Mouse (Mus musculus) c-Kit-positive CD71-positive TER-119-negative erythroid progenitor cells, embryonic 14.5 days (primary cell): Measurements from ENCODE around the gene Spaar.
"Not testable (repeated sequence)": the region's sequence is repeated elsewhere in the genome, so short reads cannot be mapped to it uniquely, and the experiment has no call there.

ENCODE experiments used
- DNase-seq: peaks from one replicate; pipeline ENCODE4 v3.0.0-alpha.2; 2013; ENCODE audit warnings: low read depth

The Spaar gene

GRCm38 (mm10) chr4:43728576-43728954 is 1.3 kb upstream of the Spaar start:
- DNase-seq = no peak

GRCm38 (mm10) chr4:43729126-43729525 is 708 bp upstream of the Spaar start:
- DNase-seq = no peak

- DNase-seq = no peak
Measured at GRCm38 (mm10) chr4:43730750-43731297, 990 bp downstream of the Spaar start.

- DNase-seq = no peak
Measured at GRCm38 (mm10) chr4:43732171-43732570, 2.3 kb downstream of the Spaar start.

GRCm38 (mm10) chr4:43733186-43733585 is 3.4 kb downstream of the Spaar start:
- no peak for DNase-seq

- DNase-seq = no peak
Measured at GRCm38 (mm10) chr4:43737144-43737543, 7.3 kb downstream of the Spaar start.

GRCm38 (mm10) chr4:43738989-43739674 is 9.3 kb downstream of the Spaar start:
- no peak for DNase-seq

- DNase-seq = no peak
Measured at GRCm38 (mm10) chr4:43741526-43741925, 11.7 kb downstream of the Spaar start.

- DNase-seq = no peak
Measured at GRCm38 (mm10) chr4:43742637-43743036, 12.8 kb downstream of the Spaar start.

- no peak for DNase-seq
Measured at GRCm38 (mm10) chr4:43743099-43743498, 13.3 kb downstream of the Spaar start.

GRCm38 (mm10) chr4:43745187-43745586 is 15.4 kb downstream of the Spaar start:
- peak; percentile 19 for DNase-seq

- DNase-seq = no peak
Measured at GRCm38 (mm10) chr4:43757213-43757612, 27.4 kb downstream of the Spaar start.

- DNase-seq = no peak
Measured at GRCm38 (mm10) chr4:43759571-43760418, 30.0 kb downstream of the Spaar start.

GRCm38 (mm10) chr4:43760460-43760859 is 30.6 kb downstream of the Spaar start:
- DNase-seq = peak; percentile 13

- no peak for DNase-seq
Measured at GRCm38 (mm10) chr4:43761336-43761735, 31.5 kb downstream of the Spaar start.

- DNase-seq = peak; percentile 28
Measured at GRCm38 (mm10) chr4:43763410-43763809, 33.6 kb downstream of the Spaar start.

- DNase-seq = no peak
Measured at GRCm38 (mm10) chr4:43768341-43768740, 38.5 kb downstream of the Spaar start.

- no peak for DNase-seq
Measured at GRCm38 (mm10) chr4:43769374-43769773, 39.5 kb downstream of the Spaar start.

GRCm38 (mm10) chr4:43770909-43771308 is 41.1 kb downstream of the Spaar start, which contains the start of gene Olfr159:
Olfr159 (minus strand) TSS chr4:43771009.
- no peak for DNase-seq

GRCm38 (mm10) chr4:43771626-43772025 is 41.8 kb downstream of the Spaar start:
- DNase-seq = no peak

GRCm38 (mm10) chr4:43772304-43772703 is 42.5 kb downstream of the Spaar start:
- DNase-seq = no peak

- DNase-seq = no peak
Measured at GRCm38 (mm10) chr4:43795296-43795695, 65.5 kb downstream of the Spaar start.

- DNase-seq = not testable (repeated sequence)
Measured at GRCm38 (mm10) chr4:43795844-43796243, 66.0 kb downstream of the Spaar start.
